Comparison of ENCODE assay signal across 22 mouse cellular contexts in genomic region chr9:66217970-66218369, GRCm38 (mm10). TPM values are rescaled to one million over a fixed set of nuclear protein-coding genes. Genes with fewer than 3 reads are reported as not detected.
DNase-seq lines count a peak whose midpoint lies in the region; ATAC-seq and TF ChIP-seq lines count a peak whose summit lies in the region.
"Had no signal": no experiment of that assay in that cellular context is flagged by ENCODE, and none has a peak within 500 bp of the region (broad histone marks: within the 10 kb centered on the region; RNA-seq: fewer than 3 reads in every experiment).

No protein-coding gene starts in this region.

- peaks cover 5% of the 10 kb centered on the region for H3K79me2 ChIP-seq in myocyte (ENCODE audit: control insufficient read depth, insufficient read depth)

- H3K9me3 ChIP-seq in forebrain, embryonic 10.5 days = no peaks in the 10 kb centered on the region
- H3K9me3 ChIP-seq in forebrain, embryonic 14.5 days (replicated peaks; ENCODE audit: control insufficient read depth, low read length) = no peaks in the 10 kb centered on the region
- no peaks in the 10 kb centered on the region for H3K9me3 ChIP-seq in heart, embryonic 10.5 days
- no peaks in the 10 kb centered on the region for H3K9me3 ChIP-seq in heart, embryonic 11.5 days (replicated peaks; ENCODE audit: control insufficient read depth, low read length)
- no peaks in the 10 kb centered on the region for H3K9me3 ChIP-seq in lung, embryonic 16.5 days (ENCODE audit: control insufficient read depth, low read length)
- H3K9me3 ChIP-seq: hindbrain, embryonic 12.5 days had no signal

- 85% methylated on average over 4 of the region's 4 CpGs for WGBS in forebrain, embryonic 10.5 days
- 91% methylated on average over 4 of the region's 4 CpGs for WGBS in forebrain, embryonic 14.5 days
- 73% methylated on average over 4 of the region's 4 CpGs for WGBS in heart, embryonic 10.5 days
- 73% methylated on average over 4 of the region's 4 CpGs for WGBS in heart, embryonic 11.5 days (ENCODE audit: insufficient replicate concordance)
- 59% methylated on average over 4 of the region's 4 CpGs for WGBS in lung, embryonic 16.5 days

- no peak overlapping the region for H3K4me2 ChIP-seq in forebrain, embryonic 14.5 days (ENCODE audit: low read length)
- H3K4me2 ChIP-seq in heart, embryonic 11.5 days = no peak overlapping the region
- H3K4me2 ChIP-seq in lung, embryonic 16.5 days (ENCODE audit: low read depth, low read length) = no peak overlapping the region
- peak overlapping the region; percentile 45 for H3K4me2 ChIP-seq in myocyte (ENCODE audit: low read depth)
- H3K4me2 ChIP-seq: hindbrain, embryonic 12.5 days had no signal

- ATAC-seq in forebrain, embryonic 14.5 days = no peak
- ATAC-seq in heart, embryonic 11.5 days (replicated peaks; ENCODE audit: insufficient number of reproducible peaks, low FRiP score, low TSS enrichment) = no peak
- no peak for ATAC-seq in lung, embryonic 16.5 days (ENCODE audit: low read depth)
- ATAC-seq: activated CD4-positive, CD25-positive, alpha-beta regulatory T cell, adult 4 months; forebrain, embryonic 16.5 days; hindbrain, embryonic 16.5 days; inflammation-experienced regulatory T-cells, adult 6 months; Patski had no signal

- H3K36me3 ChIP-seq in forebrain, embryonic 10.5 days (replicated peaks) = no peaks in the 10 kb centered on the region
- H3K36me3 ChIP-seq in forebrain, embryonic 14.5 days (ENCODE audit: control insufficient read depth, insufficient read depth, low read length) = no peaks in the 10 kb centered on the region
- H3K36me3 ChIP-seq in heart, embryonic 10.5 days = no peaks in the 10 kb centered on the region
- no peaks in the 10 kb centered on the region for H3K36me3 ChIP-seq in heart, embryonic 11.5 days (ENCODE audit: control insufficient read depth, insufficient read depth, low read length)
- no peaks in the 10 kb centered on the region for H3K36me3 ChIP-seq in lung, embryonic 16.5 days (ENCODE audit: control insufficient read depth, insufficient read depth, low read length)
- H3K36me3 ChIP-seq in myocyte (ENCODE audit: control insufficient read depth, insufficient read depth) = no peaks in the 10 kb centered on the region
- H3K36me3 ChIP-seq: hindbrain, embryonic 12.5 days had no signal

- H3K4me1 ChIP-seq in forebrain, embryonic 10.5 days = peaks cover 28% of the 10 kb centered on the region
- H3K4me1 ChIP-seq in forebrain, embryonic 14.5 days (ENCODE audit: control insufficient read depth, insufficient read depth, low read length) = peaks cover 8% of the 10 kb centered on the region
- H3K4me1 ChIP-seq in heart, embryonic 10.5 days = peaks cover 51% of the 10 kb centered on the region
- peaks cover 24% of the 10 kb centered on the region for H3K4me1 ChIP-seq in heart, embryonic 11.5 days (ENCODE audit: control insufficient read depth, insufficient read depth, low read length)
- H3K4me1 ChIP-seq in lung, embryonic 16.5 days (replicated peaks; ENCODE audit: control insufficient read depth, insufficient read depth, low read length) = peaks cover 28% of the 10 kb centered on the region

- no peak overlapping the region for H3K4me3 ChIP-seq in forebrain, embryonic 10.5 days
- H3K4me3 ChIP-seq in forebrain, embryonic 14.5 days (ENCODE audit: low read depth, low read length) = no peak overlapping the region
- H3K4me3 ChIP-seq in heart, embryonic 10.5 days = no peak overlapping the region
- no peak overlapping the region for H3K4me3 ChIP-seq in heart, embryonic 11.5 days (ENCODE audit: low read depth, low read length)
- no peak overlapping the region for H3K4me3 ChIP-seq in lung, embryonic 16.5 days (ENCODE audit: low read length)
- H3K4me3 ChIP-seq in myocyte = no peak overlapping the region
- H3K4me3 ChIP-seq: erythroblast, embryonic 14.5 days; hindbrain, embryonic 12.5 days had no signal

- no peak for TF ChIP-seq POLR2A in myocyte (IDR thresholded peaks at IDR 0.05; ENCODE audit: insufficient read length, low read depth)

- no peak overlapping the region for H3ac ChIP-seq in myocyte (ENCODE audit: control insufficient read depth, insufficient read length)

- no peak for DNase-seq in forebrain, embryonic 10.5 days (ENCODE audit: extremely low spot score, low spot score)
- no peak for DNase-seq in forebrain, embryonic 14.5 days (ENCODE audit: low spot score)
- DNase-seq in heart, embryonic 10.5 days (ENCODE audit: low spot score) = no peak
- DNase-seq in lung, adult 18-20 months = no peak
- DNase-seq in layer of hippocampus, adult 9-11 months = no peak
- DNase-seq: adrenal gland, postnatal 14 days; cerebellum, adult 18-20 months; cerebellum, adult 9-11 months; cerebellum, postnatal 36 days; heart, postnatal 10 days; heart, postnatal 4 days had no signal

- peak overlapping the region; percentile 32; the same call in 1 of the 2 replicates for H3K27ac ChIP-seq in forebrain, embryonic 10.5 days
- H3K27ac ChIP-seq in forebrain, embryonic 14.5 days (ENCODE audit: low read depth, low read length) = no peak overlapping the region
- peak overlapping the region; percentile 23; the same call in 1 of the 2 replicates for H3K27ac ChIP-seq in heart, embryonic 10.5 days
- no peak overlapping the region for H3K27ac ChIP-seq in heart, embryonic 11.5 days (ENCODE audit: low read depth, low read length)
- peak overlapping the region; percentile 64 for H3K27ac ChIP-seq in lung, embryonic 16.5 days (ENCODE audit: low read length)
- H3K27ac ChIP-seq: hindbrain, embryonic 12.5 days had no signal

- H3K27me3 ChIP-seq in forebrain, embryonic 10.5 days (ENCODE audit: poor library complexity, severe bottlenecking) = no peaks in the 10 kb centered on the region
- H3K27me3 ChIP-seq in forebrain, embryonic 14.5 days (replicated peaks; ENCODE audit: control insufficient read depth, insufficient read depth, low read length) = no peaks in the 10 kb centered on the region
- H3K27me3 ChIP-seq in heart, embryonic 10.5 days (ENCODE audit: insufficient read depth, poor library complexity, severe bottlenecking) = no peaks in the 10 kb centered on the region
- H3K27me3 ChIP-seq in heart, embryonic 11.5 days (ENCODE audit: control insufficient read depth, insufficient read depth, low read length) = no peaks in the 10 kb centered on the region
- no peaks in the 10 kb centered on the region for H3K27me3 ChIP-seq in lung, embryonic 16.5 days (ENCODE audit: control insufficient read depth, insufficient read depth, low read depth, low read length)
- no peaks in the 10 kb centered on the region for H3K27me3 ChIP-seq in myocyte (ENCODE audit: control insufficient read depth, insufficient read depth, insufficient read length)
- H3K27me3 ChIP-seq: CH12.LX, Patski had no signal

- no peak overlapping the region for H3K9ac ChIP-seq in forebrain, embryonic 14.5 days (ENCODE audit: low read length)
- H3K9ac ChIP-seq in heart, embryonic 11.5 days (ENCODE audit: low read depth, low read length) = no peak overlapping the region
- no peak overlapping the region for H3K9ac ChIP-seq in lung, embryonic 16.5 days (ENCODE audit: low read length)
- H3K9ac ChIP-seq: hindbrain, embryonic 12.5 days had no signal

TF ChIP-seq in myocyte, 11 proteins besides CTCF, POLR2A, EP300 and RAD21:
- peak in 2 of 3 experiments; percentile 44 to 73 for TF ChIP-seq MYOG (IDR thresholded peaks at IDR 0.05; ENCODE audit: control insufficient read depth in 1 of 3, insufficient read depth in 1 of 3, insufficient read length in 2 of 3, low read depth in 2 of 3)
- TF ChIP-seq REST (IDR thresholded peaks at IDR 0.05; ENCODE audit: insufficient read depth, insufficient read length) = no peak
- peak; percentile 68 for TF ChIP-seq TCF12 (IDR thresholded peaks at IDR 0.05; ENCODE audit: insufficient read depth, poor library complexity, severe bottlenecking)
- TF ChIP-seq SRF (IDR thresholded peaks at IDR 0.05; ENCODE audit: control insufficient read depth, insufficient read length, low read depth) = no peak
- peak in 2 of 3 experiments; percentile 67 to 86 for TF ChIP-seq MYOD1 (IDR thresholded peaks at IDR 0.05; ENCODE audit: control insufficient read depth in 1 of 3, insufficient read length in 2 of 3, low read depth in 2 of 3)

RNA-seq across cellular contexts. Expression of gene Dapk2, which starts 59.9 kb away (rescaled TPM):
- 7.6 and 8.9 TPM in 2 replicates for polyA plus RNA-seq in forebrain, embryonic 10.5 days (2016; fragmentation: Nextera tagmentation; extraction: Ambion mirVana)
- 2.2 and 2.3 TPM in 2 replicates for polyA plus RNA-seq in forebrain, embryonic 14.5 days (2014; fragmentation: Nextera tagmentation; extraction: Ambion mirVana)
- polyA plus RNA-seq in heart, embryonic 10.5 days (2016; fragmentation: Nextera tagmentation; extraction: Ambion mirVana) = 7.8 and 8.5 TPM in 2 replicates
- polyA plus RNA-seq in heart, embryonic 11.5 days (2014; fragmentation: Nextera tagmentation; extraction: Ambion mirVana) = 9.8 and 11.2 TPM in 2 replicates
- polyA plus RNA-seq in lung, embryonic 16.5 days (2015; fragmentation: Nextera tagmentation; extraction: Ambion mirVana) = 22.8 and 27.3 TPM in 2 replicates
- 51.3 TPM for polyA plus RNA-seq in myocyte (2012; fragmentation: generic; extraction: Trizol)

Comparison
In these comparisons a context has a peak if more than half of its experiments do, and no peak if none do; other contexts are left out.
1. H3K27ac ChIP-seq: peak in forebrain, embryonic 10.5 days (single experiment), heart, embryonic 10.5 days (single experiment) and lung, embryonic 16.5 days (single experiment); none in forebrain, embryonic 14.5 days (single experiment) and heart, embryonic 11.5 days (single experiment).